Mouse (Mus musculus): ENCODE results near the gene Plcl2. TPM values are rescaled to one million over a fixed set of nuclear protein-coding genes. Genes with fewer than 3 reads are reported as not detected.
A peak's percentile ranks its signal among the peaks of the same experiment; 100 is the strongest.
"Not testable (repeated sequence)": the region's sequence is repeated elsewhere in the genome, so short reads cannot be mapped to it uniquely, and the experiment has no call there.

Gene Plcl2
- polyA plus RNA-seq, 1 experiment from 2014 or later, result 10.2 TPM

- H3K9me3 ChIP-seq; H3K36me3 ChIP-seq; H3K27ac ChIP-seq; H3K27me3 ChIP-seq (replicated peaks); ATAC-seq (ENCODE audit: low FRiP score, low read depth); H3K4me3 ChIP-seq; H3K4me1 ChIP-seq; H3K9ac ChIP-seq: not testable (repeated sequence)
- 1% methylated on average over 39 of the region's 39 CpGs for WGBS
- peak overlapping the region; percentile 44 for H3K4me2 ChIP-seq (replicated peaks)
Observed at GRCm38 (mm10) chr17:50698410-50698809, 189.2 kb downstream of the Plcl2 start.

GRCm38 (mm10) chr17:50710497-50711222 lies 201.5 kb downstream of the Plcl2 start:
- WGBS, result 62% methylated on average over 7 of the region's 7 CpGs
- Histone ChIP-seq H3K4me2 (replicated peaks) (no peak overlapping the region), H3K27me3 (replicated peaks) (no peaks in the 10 kb centered on the region), H3K4me1 (no peaks in the 10 kb centered on the region; the same call in 1 of the 2 replicates), H3K4me3 (no peak overlapping the region), H3K27ac (no peak overlapping the region), H3K9me3 (no peaks in the 10 kb centered on the region), H3K36me3 (no peaks in the 10 kb centered on the region), H3K9ac (no peak overlapping the region)
- peak; percentile 90 for ATAC-seq (ENCODE audit: low FRiP score, low read depth)

- H3K4me2 ChIP-seq (replicated peaks), result no peak overlapping the region
- H3K4me3 ChIP-seq, result no peak overlapping the region
- H3K4me1 ChIP-seq, result no peaks in the 10 kb centered on the region
- H3K27me3 ChIP-seq (replicated peaks), result no peaks in the 10 kb centered on the region
- H3K36me3 ChIP-seq, result no peaks in the 10 kb centered on the region
- H3K9ac ChIP-seq, result no peak overlapping the region
- H3K9me3 ChIP-seq, result no peaks in the 10 kb centered on the region
- H3K27ac ChIP-seq, result no peak overlapping the region
- 85% methylated on average over 5 of the region's 5 CpGs for WGBS
- no peak for ATAC-seq (ENCODE audit: low FRiP score, low read depth)
Observed at GRCm38 (mm10) chr17:50717586-50717985, 208.4 kb downstream of the Plcl2 start.

DNA sequence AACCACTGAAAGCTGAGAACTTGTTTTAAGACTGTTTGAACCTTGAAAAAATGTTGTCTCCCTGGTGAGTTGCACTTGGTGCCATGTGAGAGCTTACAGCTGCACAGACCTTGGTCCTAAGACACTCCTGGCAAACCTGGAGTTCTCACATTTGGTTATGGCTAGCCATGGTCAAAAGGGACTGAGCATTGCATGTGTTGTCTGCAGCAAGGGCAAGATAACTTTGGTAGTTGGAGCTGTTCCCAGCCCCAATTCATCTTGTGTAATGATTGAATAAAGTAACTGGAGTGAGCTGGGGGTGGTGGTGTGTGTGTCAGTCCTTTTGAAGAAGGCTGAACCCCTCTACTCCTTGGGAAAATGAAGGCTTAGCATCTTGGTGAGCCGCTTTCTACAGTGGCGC lies 215.2 kb downstream of the Plcl2 start:
- Histone ChIP-seq H3K9ac (no peak overlapping the region), H3K36me3 (no peaks in the 10 kb centered on the region), H3K4me2 (replicated peaks) (no peak overlapping the region), H3K4me1 (no peaks in the 10 kb centered on the region), H3K27ac (no peak overlapping the region), H3K27me3 (replicated peaks) (no peaks in the 10 kb centered on the region), H3K4me3 (no peak overlapping the region), H3K9me3 (no peaks in the 10 kb centered on the region)
- no peak for ATAC-seq (ENCODE audit: low FRiP score, low read depth)
- WGBS, result 81% methylated on average over 2 of the region's 2 CpGs

DNA sequence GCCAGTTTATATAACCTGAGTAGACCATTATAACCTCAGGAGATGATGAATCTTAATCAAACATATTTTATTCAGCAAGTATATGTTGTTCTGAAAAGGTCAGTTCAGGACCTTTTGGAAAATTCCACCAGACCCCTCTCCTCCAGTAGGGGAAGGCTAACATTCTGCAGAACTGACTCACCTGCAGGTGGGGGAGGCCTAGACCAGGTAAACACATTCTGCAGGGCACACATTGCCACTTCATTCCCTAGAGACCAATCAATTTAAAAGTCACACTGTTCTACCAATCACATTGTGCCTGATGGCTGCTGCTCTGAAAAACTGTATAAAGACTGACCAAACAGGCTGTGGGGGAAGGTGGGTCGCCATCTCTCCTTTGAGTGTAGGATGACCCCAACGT lies 217.1 kb downstream of the Plcl2 start:
- Histone ChIP-seq H3K9ac (no peak overlapping the region), H3K27ac (no peak overlapping the region), H3K9me3 (no peaks in the 10 kb centered on the region), H3K36me3 (no peaks in the 10 kb centered on the region), H3K4me2 (replicated peaks) (no peak overlapping the region), H3K4me3 (no peak overlapping the region), H3K27me3 (replicated peaks) (no peaks in the 10 kb centered on the region), H3K4me1 (no peaks in the 10 kb centered on the region)
- WGBS, result 68% methylated on average over 2 of the region's 2 CpGs
- ATAC-seq (ENCODE audit: low FRiP score, low read depth), result no peak

DNA sequence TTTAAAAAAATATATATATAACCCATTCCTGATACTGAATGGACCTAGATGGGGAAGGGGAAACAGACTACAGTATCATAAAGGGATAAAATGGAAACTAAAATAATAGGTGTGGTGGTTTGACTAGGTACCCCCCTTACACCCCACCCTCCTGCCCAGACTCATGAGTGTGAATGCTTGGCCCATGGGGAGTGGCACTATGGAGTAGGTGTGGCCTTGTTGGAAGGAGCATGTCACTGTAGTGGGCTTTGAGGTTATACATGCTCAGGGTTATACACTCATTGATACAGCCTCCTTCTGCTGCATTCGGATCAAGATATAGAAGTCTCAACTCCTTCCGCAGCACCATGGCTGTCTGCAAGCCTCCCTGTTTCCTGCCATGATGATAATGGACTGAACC lies 219.8 kb downstream of the Plcl2 start:
- 94% methylated on average over 2 of the region's 2 CpGs for WGBS
- no peak for ATAC-seq (ENCODE audit: low FRiP score, low read depth)

DNA sequence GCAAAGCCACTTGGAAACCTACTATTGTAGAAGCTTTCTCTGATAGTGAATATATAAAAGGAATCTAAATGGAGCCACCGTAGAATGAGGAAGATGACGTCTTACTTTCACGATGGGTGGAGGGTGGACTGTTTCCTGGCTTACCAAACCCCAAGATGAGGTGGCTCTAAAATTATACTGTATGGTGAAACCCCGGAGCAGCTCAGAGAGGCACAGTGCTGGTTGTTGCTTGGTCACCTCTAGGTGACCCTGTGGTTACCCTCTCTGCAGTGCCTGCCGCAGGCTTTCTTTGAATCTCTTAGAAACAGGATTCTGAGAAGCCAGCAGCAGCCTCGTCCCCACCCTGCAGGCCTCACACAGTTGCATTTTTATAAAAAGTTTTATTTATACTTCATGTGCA lies 220.4 kb downstream of the Plcl2 start:
- H3K9me3 ChIP-seq, result no peaks in the 10 kb centered on the region
- no peak overlapping the region for H3K4me3 ChIP-seq
- 92% methylated on average over 6 of the region's 6 CpGs for WGBS
- H3K27me3 ChIP-seq (replicated peaks), result no peaks in the 10 kb centered on the region
- no peak overlapping the region for H3K4me2 ChIP-seq (replicated peaks)
- H3K9ac ChIP-seq, result no peak overlapping the region
- H3K27ac ChIP-seq, result no peak overlapping the region
- H3K36me3 ChIP-seq, result 0 out of 2 replicates have a peak, but pooled peaks cover under 1% of the 10 kb centered on the region
- H3K4me1 ChIP-seq, result no peaks in the 10 kb centered on the region
- ATAC-seq (ENCODE audit: low FRiP score, low read depth), result no peak

More for the DNA sequence above, 219.8 kb downstream of the Plcl2 start:
- no peaks in the 10 kb centered on the region for H3K4me1 ChIP-seq
- no peaks in the 10 kb centered on the region for H3K27me3 ChIP-seq (replicated peaks)
- H3K9me3 ChIP-seq, result no peaks in the 10 kb centered on the region
- no peak overlapping the region for H3K9ac ChIP-seq
- no peak overlapping the region for H3K4me3 ChIP-seq
- no peaks in the 10 kb centered on the region for H3K36me3 ChIP-seq
- H3K27ac ChIP-seq, result no peak overlapping the region
- H3K4me2 ChIP-seq (replicated peaks), result no peak overlapping the region

GRCm38 (mm10) chr17:50730896-50731295 lies 221.7 kb downstream of the Plcl2 start:
- H3K27me3 ChIP-seq (replicated peaks), result no peaks in the 10 kb centered on the region
- no peaks in the 10 kb centered on the region for H3K9me3 ChIP-seq
- H3K4me3 ChIP-seq, result no peak overlapping the region
- no peak overlapping the region for H3K9ac ChIP-seq
- H3K36me3 ChIP-seq, result 0 out of 2 replicates have a peak, but pooled peaks cover 4% of the 10 kb centered on the region
- WGBS, result 87% methylated on average over 2 of the region's 2 CpGs
- no peak for ATAC-seq (ENCODE audit: low FRiP score, low read depth)
- no peak overlapping the region for H3K27ac ChIP-seq
- H3K4me1 ChIP-seq, result no peaks in the 10 kb centered on the region
- no peak overlapping the region for H3K4me2 ChIP-seq (replicated peaks)

- Histone ChIP-seq H3K4me1 (no peaks in the 10 kb centered on the region), H3K4me2 (replicated peaks) (no peak overlapping the region), H3K4me3 (no peak overlapping the region), H3K9ac (no peak overlapping the region), H3K27ac (no peak overlapping the region), H3K9me3 (no peaks in the 10 kb centered on the region), H3K27me3 (replicated peaks) (no peaks in the 10 kb centered on the region), H3K36me3 (0 out of 2 replicates have a peak, but pooled peaks cover 4% of the 10 kb centered on the region)
- no peak for ATAC-seq (ENCODE audit: low FRiP score, low read depth)
- WGBS, result 92% methylated on average over 5 of the region's 5 CpGs
Observed at GRCm38 (mm10) chr17:50731876-50732275, 222.7 kb downstream of the Plcl2 start.

GRCm38 (mm10) chr17:50733390-50733789 lies 224.2 kb downstream of the Plcl2 start:
- Histone ChIP-seq H3K27me3 (replicated peaks) (no peaks in the 10 kb centered on the region), H3K9me3 (no peaks in the 10 kb centered on the region), H3K4me1 (no peaks in the 10 kb centered on the region), H3K27ac (no peak overlapping the region), H3K9ac (no peak overlapping the region), H3K4me3 (no peak overlapping the region), H3K36me3 (0 out of 2 replicates have a peak, but pooled peaks cover 4% of the 10 kb centered on the region), H3K4me2 (replicated peaks) (no peak overlapping the region)
- WGBS, result 92% methylated on average over 7 of the region's 7 CpGs
- ATAC-seq (ENCODE audit: low FRiP score, low read depth), result no peak

DNA sequence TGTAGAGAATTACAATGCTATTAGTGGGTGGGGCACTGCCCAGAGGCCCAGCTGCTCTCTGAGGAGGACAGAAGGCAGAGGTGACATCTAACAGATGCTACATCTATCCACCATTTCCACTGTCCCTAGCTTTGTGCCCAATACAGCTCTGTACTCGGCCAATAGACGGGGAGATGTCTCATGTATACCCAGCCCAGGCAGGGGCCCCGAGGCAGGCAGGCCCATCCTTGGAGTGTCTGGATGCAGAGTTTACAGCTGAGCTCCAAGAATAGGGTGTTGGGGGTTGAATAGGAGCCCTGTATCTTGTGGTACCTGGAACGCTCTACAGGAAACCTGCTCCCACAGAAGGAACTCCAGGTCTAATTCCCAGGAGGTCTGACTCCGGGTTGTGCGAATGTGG lies 225.6 kb downstream of the Plcl2 start:
- Histone ChIP-seq H3K36me3 (0 out of 2 replicates have a peak, but pooled peaks cover 4% of the 10 kb centered on the region), H3K4me2 (replicated peaks) (no peak overlapping the region), H3K27ac (no peak overlapping the region), H3K9me3 (no peaks in the 10 kb centered on the region), H3K4me1 (no peaks in the 10 kb centered on the region), H3K9ac (no peak overlapping the region), H3K27me3 (replicated peaks) (no peaks in the 10 kb centered on the region), H3K4me3 (no peak overlapping the region)
- ATAC-seq (ENCODE audit: low FRiP score, low read depth), result no peak
- 83% methylated on average over 6 of the region's 6 CpGs for WGBS

- H3K36me3 ChIP-seq, result 0 out of 2 replicates have a peak, but pooled peaks cover 4% of the 10 kb centered on the region
- no peak overlapping the region for H3K4me3 ChIP-seq
- H3K27me3 ChIP-seq (replicated peaks), result no peaks in the 10 kb centered on the region
- no peak overlapping the region for H3K27ac ChIP-seq
- no peaks in the 10 kb centered on the region for H3K9me3 ChIP-seq
- H3K9ac ChIP-seq, result no peak overlapping the region
- WGBS, result 91% methylated on average over 4 of the region's 4 CpGs
- H3K4me2 ChIP-seq (replicated peaks), result no peak overlapping the region
- ATAC-seq (ENCODE audit: low FRiP score, low read depth), result no peak
- no peaks in the 10 kb centered on the region for H3K4me1 ChIP-seq
Observed at GRCm38 (mm10) chr17:50735382-50735954, 226.3 kb downstream of the Plcl2 start.
